Mouse (Mus musculus) intestine, postnatal 0 days (tissue): Measurements from ENCODE around the gene Bag3. TPM values are rescaled to one million over a fixed set of nuclear protein-coding genes. Genes with fewer than 3 reads are reported as not detected.
"Not testable (repeated sequence)": the region's sequence is repeated elsewhere in the genome, so short reads cannot be mapped to it uniquely, and the experiment has no call there.

Experiments used
- ATAC-seq: fragments of 200-750 bp; cut with Nextera tagmentation; 2 replicates; pipeline ENCODE4 v1.8.0; 2017; ENCODE audit warnings: mild to moderate bottlenecking, moderate TSS enrichment, moderate library complexity
- H3K27ac ChIP-seq: fragments of 300-500 bp; sonication (generic); 2 replicates; pipeline ENCODE4 v1.5.1; 2014; ENCODE audit warnings: mild to moderate bottlenecking, low read depth, low read length, moderate library complexity
- H3K27me3 ChIP-seq: fragments of 300-500 bp; sonication (generic); replicated peaks from 2 replicates; pipeline ENCODE4 v1.6.1; 2014; ENCODE audit warnings: low read length, mixed read lengths; ENCODE audit not compliant: control insufficient read depth, insufficient read depth
- H3K36me3 ChIP-seq: fragments of 300-500 bp; sonication (generic); 2 replicates; pipeline ENCODE4 v1.6.1; 2014; ENCODE audit warnings: mild to moderate bottlenecking, moderate library complexity; ENCODE audit not compliant: control insufficient read depth, insufficient read depth
- H3K4me1 ChIP-seq: fragments of 300-500 bp; sonication (generic); replicated peaks from 2 replicates; pipeline ENCODE4 v1.6.1; 2014; ENCODE audit warnings: antibody characterized with exemption, low read length, mixed read lengths; ENCODE audit not compliant: control insufficient read depth, insufficient read depth
- H3K4me2 ChIP-seq: fragments of 300-500 bp; sonication (generic); replicated peaks from 2 replicates; pipeline ENCODE4 v1.6.1; 2014; ENCODE audit warnings: low read depth, mild to moderate bottlenecking, moderate library complexity
- H3K4me3 ChIP-seq: fragments of 300-500 bp; sonication (generic); 2 replicates; pipeline ENCODE4 v1.5.1; 2014; ENCODE audit warnings: low read depth, low read length
- H3K9ac ChIP-seq: fragments of 300-500 bp; sonication (generic); 2 replicates; pipeline ENCODE4 v1.6.1; 2014; ENCODE audit warnings: mild to moderate bottlenecking, low read depth, low read length
- H3K9me3 ChIP-seq: fragments of 300-500 bp; sonication (generic); 2 replicates; pipeline ENCODE4 v1.6.1; 2016; ENCODE audit warnings: mixed run types; ENCODE audit not compliant: control insufficient read depth
- CTCF ChIP-seq: sonication (generic); IDR thresholded peaks from 2 replicates; pipeline ENCODE4 v1.5.1; 2016; ENCODE audit warnings: low read depth, mild to moderate bottlenecking, control low read depth, antibody characterized with exemption, moderate library complexity
- WGBS: fragments of 180-500 bp; shearing (Covaris S2); extraction: QIAGEN DNeasy Blood & Tissue Kit; methylation state at CpG from one replicate; pipeline ENCODE4 v1.1.7; 2014; 5-methylcytosine and 5-hydroxymethylcytosine counted together
- polyA plus RNA-seq: library from polyadenylated mRNA; unstranded; fragments of >200 nt; fragmentation: Nextera tagmentation; extraction: Ambion mirVana; gene quantifications from 2 replicates; pipeline ENCODE4 v1.2.1, GENCODE M21; 2015

The Bag3 gene
- polyA plus RNA-seq, 1 experiment from 2014 or later, result 7.5 TPM

GRCm38 (mm10) chr7:128567561-128568244 lies 44.3 kb downstream of the Bag3 start:
- WGBS, result 92% methylated on average over 8 of the region's 8 CpGs
- no peaks in the 10 kb centered on the region for H3K9me3 ChIP-seq
- ATAC-seq, result no peak
- peaks cover 3% of the 10 kb centered on the region; the same call in 1 of the 2 replicates for H3K4me1 ChIP-seq
- no peaks in the 10 kb centered on the region for H3K27me3 ChIP-seq
- no peak for TF ChIP-seq CTCF
- H3K9ac ChIP-seq, result no peak overlapping the region
- H3K27ac ChIP-seq, result no peak overlapping the region
- H3K4me3 ChIP-seq, result no peak overlapping the region
- H3K36me3 ChIP-seq, result no peaks in the 10 kb centered on the region
- no peak overlapping the region for H3K4me2 ChIP-seq

GRCm38 (mm10) chr7:128569429-128569828 lies 46.0 kb downstream of the Bag3 start:
- WGBS, result 63% methylated on average over 2 of the region's 2 CpGs
- not testable (repeated sequence) for ATAC-seq, H3K4me3 ChIP-seq, H3K27me3 ChIP-seq, H3K9me3 ChIP-seq, H3K27ac ChIP-seq, H3K4me1 ChIP-seq, H3K4me2 ChIP-seq, H3K9ac ChIP-seq, H3K36me3 ChIP-seq

GRCm38 (mm10) chr7:128569987-128570656 lies 46.7 kb downstream of the Bag3 start:
- no peaks in the 10 kb centered on the region for H3K27me3 ChIP-seq
- H3K4me1 ChIP-seq, result peaks cover 3% of the 10 kb centered on the region; the same call in 1 of the 2 replicates
- 82% methylated on average over 8 of the region's 8 CpGs for whole genome bisulfite sequencing
- TF ChIP-seq CTCF, result no peak
- no peak for ATAC-seq
- no peak overlapping the region for H3K4me2 ChIP-seq
- H3K4me3 ChIP-seq, result no peak overlapping the region
- H3K9ac ChIP-seq, result no peak overlapping the region
- no peaks in the 10 kb centered on the region for H3K36me3 ChIP-seq
- H3K9me3 ChIP-seq, result no peaks in the 10 kb centered on the region
- H3K27ac ChIP-seq, result no peak overlapping the region

GRCm38 (mm10) chr7:128570657-128571056 lies 47.2 kb downstream of the Bag3 start:
- not testable (repeated sequence) for H3K9me3 ChIP-seq, H3K4me2 ChIP-seq, H3K4me1 ChIP-seq, H3K9ac ChIP-seq, H3K27me3 ChIP-seq, H3K36me3 ChIP-seq, H3K27ac ChIP-seq, H3K4me3 ChIP-seq, ATAC-seq
- WGBS, result 85% methylated on average over 7 of the region's 7 CpGs

- TF ChIP-seq CTCF, result no peak
- Histone ChIP-seq H3K9me3 (no peaks in the 10 kb centered on the region), H3K36me3 (no peaks in the 10 kb centered on the region), H3K9ac (no peak overlapping the region), H3K4me3 (no peak overlapping the region), H3K27me3 (no peaks in the 10 kb centered on the region), H3K4me2 (no peak overlapping the region), H3K27ac (no peak overlapping the region), H3K4me1 (no peaks in the 10 kb centered on the region)
- WGBS, result 61% methylated on average over 4 of the region's 4 CpGs
- no peak for ATAC-seq
Observed at GRCm38 (mm10) chr7:128572030-128572429, 48.6 kb downstream of the Bag3 start.

GRCm38 (mm10) chr7:128575211-128575610 lies 51.8 kb downstream of the Bag3 start:
- Histone ChIP-seq H3K36me3 (no peaks in the 10 kb centered on the region), H3K27ac (no peak overlapping the region), H3K4me2 (no peak overlapping the region), H3K9ac (no peak overlapping the region), H3K9me3 (no peaks in the 10 kb centered on the region), H3K27me3 (no peaks in the 10 kb centered on the region), H3K4me1 (no peaks in the 10 kb centered on the region), H3K4me3 (no peak overlapping the region)
- WGBS, result 87% methylated on average over 5 of the region's 5 CpGs
- ATAC-seq, result no peak
- TF ChIP-seq CTCF, result no peak
